Mouse (Mus musculus): Measurements from ENCODE around the gene Mptx1. TPM values are rescaled to one million over a fixed set of nuclear protein-coding genes. Genes with fewer than 3 reads are reported as not detected.

Gene Mptx1
- not detected for polyA plus RNA-seq (2014; fragmentation: Illumina TruSeq; extraction: RNeasy Lipid Tissue Mini Kit (QIAGEN cat#74804); ENCODE audit: low read depth, low replicate concordance)

DNA sequence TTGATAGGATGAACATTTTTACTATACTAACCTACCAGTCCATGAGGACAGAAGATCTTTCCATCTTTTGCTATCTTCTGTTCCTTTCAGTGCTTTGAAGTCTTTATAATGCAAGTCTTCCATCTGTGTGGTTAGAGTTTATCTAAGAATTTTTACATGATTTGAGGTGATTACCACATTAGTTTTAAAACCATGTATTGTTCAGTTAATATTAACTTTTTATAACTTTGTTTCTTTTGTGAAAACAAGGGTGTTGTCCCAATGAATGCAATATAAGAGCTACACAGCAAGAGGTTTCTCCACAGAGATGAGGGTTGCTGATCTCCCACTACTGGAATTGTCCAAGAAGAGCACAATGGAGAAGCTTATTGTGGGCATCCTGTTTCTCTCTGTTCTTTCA, at the start of gene Mptx1:
Gene Mptx1 (plus strand): TSS at position 301 of the 400 bp plus-strand sequence.

DNA sequence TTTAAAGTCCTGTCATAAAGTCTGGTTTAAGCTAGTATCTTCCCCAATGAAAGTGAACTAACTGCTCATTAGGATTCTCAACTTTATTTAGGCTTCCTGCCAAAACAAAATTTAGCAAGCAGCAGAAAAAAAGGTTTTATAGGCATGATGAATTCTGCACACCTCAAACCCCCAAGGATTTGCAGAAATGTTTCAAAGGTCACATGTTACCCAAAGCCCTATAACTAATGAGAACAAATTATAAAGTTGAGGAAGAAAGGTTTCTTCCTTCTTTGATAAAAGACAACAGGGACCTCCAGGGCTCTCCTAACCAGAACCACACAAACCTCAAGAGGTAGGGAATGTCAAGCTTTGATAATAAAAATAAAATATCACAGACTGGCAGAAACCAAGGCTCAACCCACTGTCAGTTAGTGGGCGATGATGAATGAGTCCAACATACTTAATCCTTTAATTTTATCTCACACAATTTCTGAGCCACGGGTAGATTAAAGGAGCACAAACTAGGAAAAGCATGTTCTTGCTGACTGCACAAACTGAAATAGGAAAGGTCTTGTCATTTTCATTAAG, 34.6 kb downstream of the Mptx1 start, which contains the start of gene Olfr417:
Gene Olfr417 (plus strand): TSS at position 241 of the 570 bp plus-strand sequence.

Other genes with a start within 250 kb of the Mptx1 start
- not detected for gene Olfr429, start 246.2 kb upstream of the Mptx1 start, polyA plus RNA-seq (2014; fragmentation: Illumina TruSeq; extraction: RNeasy Lipid Tissue Mini Kit (QIAGEN cat#74804); ENCODE audit: low read depth, low replicate concordance)
- gene Olfr427, start 233.6 kb upstream of the Mptx1 start, polyA plus RNA-seq (2014; fragmentation: Illumina TruSeq; extraction: RNeasy Lipid Tissue Mini Kit (QIAGEN cat#74804); ENCODE audit: low read depth, low replicate concordance): not detected
- not detected for gene Olfr231, start 209.4 kb upstream of the Mptx1 start, polyA plus RNA-seq (2014; fragmentation: Illumina TruSeq; extraction: RNeasy Lipid Tissue Mini Kit (QIAGEN cat#74804); ENCODE audit: low read depth, low replicate concordance)
- not detected for gene Olfr424, start 199.0 kb upstream of the Mptx1 start, polyA plus RNA-seq (2014; fragmentation: Illumina TruSeq; extraction: RNeasy Lipid Tissue Mini Kit (QIAGEN cat#74804); ENCODE audit: low read depth, low replicate concordance)
- gene Olfr420, start 174.9 kb upstream of the Mptx1 start, polyA plus RNA-seq (2014; fragmentation: Illumina TruSeq; extraction: RNeasy Lipid Tissue Mini Kit (QIAGEN cat#74804); ENCODE audit: low read depth, low replicate concordance): not detected
- gene Spta1, start 157.7 kb upstream of the Mptx1 start, polyA plus RNA-seq (2014; fragmentation: Illumina TruSeq; extraction: RNeasy Lipid Tissue Mini Kit (QIAGEN cat#74804); ENCODE audit: low read depth, low replicate concordance): 9.6 TPM
- not detected for gene Olfr419, start 78.5 kb upstream of the Mptx1 start, polyA plus RNA-seq (2014; fragmentation: Illumina TruSeq; extraction: RNeasy Lipid Tissue Mini Kit (QIAGEN cat#74804); ENCODE audit: low read depth, low replicate concordance)
- gene Olfr417, start 34.6 kb downstream of the Mptx1 start, polyA plus RNA-seq (2014; fragmentation: Illumina TruSeq; extraction: RNeasy Lipid Tissue Mini Kit (QIAGEN cat#74804); ENCODE audit: low read depth, low replicate concordance): not detected
- gene Olfr248, start 60.5 kb downstream of the Mptx1 start, polyA plus RNA-seq (2014; fragmentation: Illumina TruSeq; extraction: RNeasy Lipid Tissue Mini Kit (QIAGEN cat#74804); ENCODE audit: low read depth, low replicate concordance): not detected
- gene Olfr414, start 93.5 kb downstream of the Mptx1 start, polyA plus RNA-seq (2014; fragmentation: Illumina TruSeq; extraction: RNeasy Lipid Tissue Mini Kit (QIAGEN cat#74804); ENCODE audit: low read depth, low replicate concordance): not detected
- gene Olfr220, start 111.6 kb downstream of the Mptx1 start, polyA plus RNA-seq (2014; fragmentation: Illumina TruSeq; extraction: RNeasy Lipid Tissue Mini Kit (QIAGEN cat#74804); ENCODE audit: low read depth, low replicate concordance): not detected
- gene Fmn2, start 171.3 kb downstream of the Mptx1 start, polyA plus RNA-seq (2014; fragmentation: Illumina TruSeq; extraction: RNeasy Lipid Tissue Mini Kit (QIAGEN cat#74804); ENCODE audit: low read depth, low replicate concordance): not detected

All from heart, adult 10 weeks (tissue).